Mouse (Mus musculus) kidney, adult 2 months (tissue): ENCODE measurements around the gene Birc5.

Experiments used
- CTCF ChIP-seq: fragments of 200-500 bp; conservative IDR thresholded peaks from 2 replicates; pipeline ENCODE4 v1.5.1; 2011; ENCODE audit warnings: low read depth, mild to moderate bottlenecking, control low read depth, low read length, moderate library complexity, mixed read lengths; ENCODE audit not compliant: insufficient read depth, insufficient read length
- POLR2A ChIP-seq: fragments of 200-500 bp; IDR thresholded peaks from one replicate; pipeline ENCODE4 v1.6.1; 2011; ENCODE audit warnings: low read depth, low read length, control low read depth

GRCm38 (mm10) chr11:117822728-117823241, 26.3 kb upstream of the Birc5 start:
- TF ChIP-seq POLR2A (no peak), CTCF (no peak)
